Mouse (Mus musculus) lung, adult 2 months (tissue): Measurements from ENCODE around the gene Fam216b.

Experiments
- CTCF ChIP-seq: fragments of 200-500 bp; IDR thresholded peaks from 2 replicates; pipeline ENCODE4 v1.5.1; 2011; ENCODE audit warnings: mild to moderate bottlenecking, low read length, control low read depth; ENCODE audit not compliant: insufficient read depth
- POLR2A ChIP-seq: fragments of 200-500 bp; IDR thresholded peaks from 2 replicates; pipeline ENCODE4 v1.6.1; 2011; ENCODE audit warnings: low read depth, mild to moderate bottlenecking, control low read depth, low read length, borderline replicate concordance; ENCODE audit errors: extremely low read depth

DNA sequence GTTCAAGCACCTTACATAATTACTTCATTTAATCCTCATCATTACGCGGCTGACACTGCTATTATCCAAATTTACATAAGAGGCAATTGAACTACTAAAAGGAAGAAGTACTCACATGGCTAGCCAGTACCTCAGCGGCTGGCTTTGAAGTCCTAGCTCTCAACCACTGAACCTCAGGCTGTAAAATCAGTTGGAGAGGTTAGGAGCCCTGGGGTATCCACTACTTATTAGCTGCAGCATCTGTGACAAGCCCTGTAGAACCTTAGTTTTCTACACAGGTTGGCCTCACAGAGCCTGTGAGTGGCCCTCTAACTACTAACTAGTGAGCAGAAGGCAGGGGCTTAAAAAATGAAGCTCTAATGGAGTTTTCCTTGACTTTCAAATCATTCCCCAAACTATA lies 31.5 kb upstream of the Fam216b start:
- TF ChIP-seq CTCF: no peak
- TF ChIP-seq POLR2A: no peak
